Mouse (Mus musculus) neural tube, embryonic 13.5 days (tissue): ENCODE data around the gene Eva1c. TPM values are rescaled to one million over a fixed set of nuclear protein-coding genes. Genes with fewer than 3 reads are reported as not detected.

Experiments used
- ATAC-seq: fragments of 200-750 bp; cut with Nextera tagmentation; 2 replicates; pipeline ENCODE4 v1.8.0; 2017; ENCODE audit warnings: low read depth, mild to moderate bottlenecking, moderate TSS enrichment, moderate library complexity
- H3K27ac ChIP-seq: fragments of 300-500 bp; sonication (generic); replicated peaks from 2 replicates; pipeline ENCODE4 v1.5.1; 2015; ENCODE audit warnings: moderate library complexity, mild to moderate bottlenecking, inconsistent platforms
- H3K27me3 ChIP-seq: fragments of 300-500 bp; sonication (generic); 2 replicates; pipeline ENCODE4 v1.6.1; 2015; ENCODE audit warnings: mild to moderate bottlenecking, inconsistent platforms
- H3K36me3 ChIP-seq: fragments of 300-500 bp; sonication (generic); 2 replicates; pipeline ENCODE4 v1.6.1; 2015; ENCODE audit warnings: mild to moderate bottlenecking, inconsistent platforms
- H3K4me1 ChIP-seq: fragments of 300-500 bp; sonication (generic); replicated peaks from 2 replicates; pipeline ENCODE4 v1.6.1; 2015; ENCODE audit warnings: inconsistent platforms
- H3K4me2 ChIP-seq: fragments of 300-500 bp; sonication (generic); 2 replicates; pipeline ENCODE4 v1.6.1; 2015; ENCODE audit warnings: inconsistent platforms, mild to moderate bottlenecking, moderate library complexity
- H3K4me3 ChIP-seq: fragments of 300-500 bp; sonication (generic); 2 replicates; pipeline ENCODE4 v1.5.1; 2015; ENCODE audit warnings: mild to moderate bottlenecking, inconsistent platforms
- H3K9ac ChIP-seq: fragments of 300-500 bp; sonication (generic); 2 replicates; pipeline ENCODE4 v1.6.1; 2015; ENCODE audit warnings: moderate library complexity, mild to moderate bottlenecking, inconsistent platforms
- H3K9me3 ChIP-seq: fragments of 300-500 bp; sonication (generic); 2 replicates; pipeline ENCODE4 v1.6.1; 2016; ENCODE audit warnings: inconsistent platforms
- WGBS: fragments of 180-500 bp; shearing (Covaris S2); methylation state at CpG from one replicate; pipeline ENCODE4 v1.1.7; 2015; 5-methylcytosine and 5-hydroxymethylcytosine counted together
- polyA plus RNA-seq: library from polyadenylated mRNA; unstranded; fragments of >200 nt; fragmentation: Nextera tagmentation; extraction: Ambion mirVana; gene quantifications from 2 replicates; pipeline ENCODE4 v1.2.1, GENCODE M21; 2015

Gene Eva1c
- polyA plus RNA-seq, 1 experiment from 2014 or later = 2.9 TPM

- 93% methylated on average over 3 of the region's 3 CpGs for WGBS
- Histone ChIP-seq H3K27ac (no peak overlapping the region), H3K27me3 (no peaks in the 10 kb centered on the region), H3K4me3 (no peak overlapping the region), H3K9me3 (no peaks in the 10 kb centered on the region), H3K4me2 (no peak overlapping the region), H3K4me1 (peaks cover 9% of the 10 kb centered on the region), H3K9ac (no peak overlapping the region), H3K36me3 (no peaks in the 10 kb centered on the region)
- no peak for ATAC-seq
These were observed 51.8 kb downstream of the Eva1c start for GRCm38 (mm10) chr16:90878135-90878860.

DNA sequence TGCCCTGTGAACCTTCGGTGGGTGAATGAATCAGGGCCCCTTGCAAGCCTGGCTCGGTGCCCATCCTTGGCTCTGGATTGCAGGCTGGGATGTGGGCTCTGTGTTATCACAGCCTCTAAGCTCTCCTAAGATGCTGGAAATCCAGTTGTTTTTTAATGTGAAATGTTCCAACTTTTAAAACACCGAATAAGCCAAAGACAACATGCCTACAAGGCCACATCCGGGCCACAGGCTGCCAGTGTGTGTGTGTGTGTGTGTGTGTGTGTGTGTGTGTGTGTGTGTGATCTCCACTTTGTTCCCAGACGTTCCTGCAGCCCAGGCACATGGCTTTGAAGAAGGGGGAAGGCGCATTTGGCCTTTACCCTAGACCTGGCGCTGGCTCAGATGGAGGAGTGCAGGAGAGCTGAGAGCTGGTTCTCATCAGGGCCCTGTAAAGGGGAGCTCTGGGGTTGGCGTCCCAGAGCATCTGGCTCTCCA is 56.0 kb downstream of the Eva1c start:
- Histone ChIP-seq H3K27ac (no peak overlapping the region), H3K4me3 (no peak overlapping the region), H3K27me3 (no peaks in the 10 kb centered on the region), H3K4me1 (peaks cover 9% of the 10 kb centered on the region), H3K9me3 (no peaks in the 10 kb centered on the region), H3K36me3 (no peaks in the 10 kb centered on the region), H3K9ac (no peak overlapping the region), H3K4me2 (no peak overlapping the region)
- no peak; the same call in 1 of the 2 replicates for ATAC-seq
- 70% methylated on average over 8 of the region's 8 CpGs for WGBS

GRCm38 (mm10) chr16:90885351-90885750 is 58.8 kb downstream of the Eva1c start:
- ATAC-seq = no peak
- 81% methylated on average over 2 of the region's 2 CpGs for WGBS
- H3K4me1 ChIP-seq = peaks cover 9% of the 10 kb centered on the region
- no peak overlapping the region for H3K27ac ChIP-seq
- no peaks in the 10 kb centered on the region for H3K27me3 ChIP-seq
- no peak overlapping the region for H3K4me2 ChIP-seq
- no peaks in the 10 kb centered on the region for H3K9me3 ChIP-seq
- H3K4me3 ChIP-seq = no peak overlapping the region
- H3K36me3 ChIP-seq = no peaks in the 10 kb centered on the region
- H3K9ac ChIP-seq = no peak overlapping the region

GRCm38 (mm10) chr16:90885781-90886565 is 59.5 kb downstream of the Eva1c start:
- no peak overlapping the region for H3K4me2 ChIP-seq
- 81% methylated on average over 9 of the region's 9 CpGs for WGBS
- peaks cover 9% of the 10 kb centered on the region for H3K4me1 ChIP-seq
- ATAC-seq = no peak
- no peaks in the 10 kb centered on the region for H3K36me3 ChIP-seq
- H3K4me3 ChIP-seq = no peak overlapping the region
- no peak overlapping the region for H3K9ac ChIP-seq
- H3K27me3 ChIP-seq = no peaks in the 10 kb centered on the region
- no peaks in the 10 kb centered on the region for H3K9me3 ChIP-seq
- no peak overlapping the region for H3K27ac ChIP-seq

DNA sequence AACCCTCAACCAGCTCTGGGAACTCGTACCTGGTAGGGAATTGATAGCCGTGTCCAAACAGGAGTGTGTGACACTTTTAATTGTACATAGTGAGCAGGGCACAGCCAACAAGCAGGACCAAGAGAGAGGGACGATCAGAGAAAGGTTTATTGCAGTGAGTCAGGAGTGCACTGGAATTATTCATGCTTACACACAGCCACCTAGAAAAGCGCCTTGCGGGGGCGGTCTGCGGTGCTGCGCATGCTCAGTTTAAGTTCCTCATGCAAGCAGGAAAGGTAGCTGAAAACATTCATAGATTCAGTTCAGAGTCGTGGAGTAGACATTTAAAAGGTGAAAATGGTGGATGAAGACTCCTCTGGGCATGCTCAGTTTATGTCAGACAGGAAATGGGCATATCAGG is 64.2 kb downstream of the Eva1c start:
- no peak for ATAC-seq
- Histone ChIP-seq H3K27me3 (no peaks in the 10 kb centered on the region), H3K9me3 (no peaks in the 10 kb centered on the region), H3K36me3 (no peaks in the 10 kb centered on the region), H3K4me2 (no peak overlapping the region), H3K27ac (no peak overlapping the region), H3K9ac (no peak overlapping the region), H3K4me1 (peaks cover 11% of the 10 kb centered on the region), H3K4me3 (no peak overlapping the region)
- WGBS = 87% methylated on average over 9 of the region's 9 CpGs

DNA sequence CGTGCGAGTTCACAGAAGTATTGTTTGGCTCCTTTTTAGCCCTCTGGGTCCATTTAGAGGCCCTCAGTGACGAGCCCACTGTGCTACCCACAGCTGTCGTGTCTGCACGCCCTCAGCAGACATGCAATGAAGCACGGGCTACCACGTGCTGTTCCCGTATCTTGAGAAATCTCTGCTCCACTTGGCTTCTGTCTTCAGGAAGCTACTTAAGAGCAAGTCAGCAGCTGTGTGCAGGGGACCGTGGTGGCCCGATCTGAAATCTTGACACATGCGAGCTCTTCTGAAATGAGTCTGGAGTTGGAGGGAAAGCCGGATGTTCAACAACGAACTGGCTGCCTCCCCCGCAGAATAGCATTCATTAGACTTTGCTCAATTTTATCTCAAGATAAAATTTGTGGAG is 65.1 kb downstream of the Eva1c start:
- ATAC-seq = no peak
- 65% methylated on average over 14 of the region's 14 CpGs for WGBS
- Histone ChIP-seq H3K4me3 (no peak overlapping the region), H3K27ac (no peak overlapping the region), H3K36me3 (no peaks in the 10 kb centered on the region), H3K4me2 (no peak overlapping the region), H3K9me3 (no peaks in the 10 kb centered on the region), H3K27me3 (no peaks in the 10 kb centered on the region), H3K4me1 (peaks cover 11% of the 10 kb centered on the region), H3K9ac (no peak overlapping the region)

- H3K4me3 ChIP-seq = no peak overlapping the region
- no peaks in the 10 kb centered on the region for H3K36me3 ChIP-seq
- no peak for ATAC-seq
- 63% methylated on average over 8 of the region's 8 CpGs for WGBS
- H3K9ac ChIP-seq = no peak overlapping the region
- peaks cover 11% of the 10 kb centered on the region for H3K4me1 ChIP-seq
- no peak overlapping the region for H3K4me2 ChIP-seq
- no peaks in the 10 kb centered on the region for H3K27me3 ChIP-seq
- no peak overlapping the region for H3K27ac ChIP-seq
- no peaks in the 10 kb centered on the region for H3K9me3 ChIP-seq
These were observed 65.6 kb downstream of the Eva1c start for GRCm38 (mm10) chr16:90892081-90892480.

DNA sequence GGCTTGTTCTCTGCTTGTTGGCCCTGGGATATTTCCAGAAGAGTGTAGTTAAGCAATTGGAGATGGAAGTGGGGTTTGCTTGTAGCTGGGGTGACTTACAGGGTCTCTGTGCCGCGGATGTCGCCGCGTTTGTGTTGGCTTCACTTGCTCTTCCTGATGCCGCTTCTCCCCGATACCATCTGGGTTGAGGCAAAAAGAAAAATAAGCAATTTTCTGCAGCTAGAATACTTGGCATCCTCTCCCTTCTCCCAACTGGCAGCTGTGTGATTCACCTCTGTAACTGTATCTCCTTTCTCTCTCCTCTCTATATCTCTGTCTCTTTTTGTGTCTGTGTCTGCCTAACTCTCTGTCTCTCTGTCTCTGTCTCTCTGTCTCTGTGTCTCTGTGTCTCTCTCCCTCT is 66.5 kb downstream of the Eva1c start:
- H3K27ac ChIP-seq = no peak overlapping the region
- H3K4me1 ChIP-seq = peaks cover 11% of the 10 kb centered on the region
- no peak for ATAC-seq
- H3K27me3 ChIP-seq = no peaks in the 10 kb centered on the region
- H3K36me3 ChIP-seq = no peaks in the 10 kb centered on the region
- no peak overlapping the region for H3K9ac ChIP-seq
- H3K9me3 ChIP-seq = no peaks in the 10 kb centered on the region
- no peak overlapping the region for H3K4me2 ChIP-seq
- WGBS = 83% methylated on average over 7 of the region's 7 CpGs
- H3K4me3 ChIP-seq = no peak overlapping the region

GRCm38 (mm10) chr16:90893792-90894191 is 67.3 kb downstream of the Eva1c start:
- no peak for ATAC-seq
- H3K27me3 ChIP-seq = no peaks in the 10 kb centered on the region
- peaks cover 11% of the 10 kb centered on the region for H3K4me1 ChIP-seq
- 62% methylated on average over 9 of the region's 9 CpGs for WGBS
- H3K27ac ChIP-seq = no peak overlapping the region
- H3K4me2 ChIP-seq = no peak overlapping the region
- no peaks in the 10 kb centered on the region for H3K9me3 ChIP-seq
- H3K9ac ChIP-seq = no peak overlapping the region
- no peak overlapping the region for H3K4me3 ChIP-seq
- H3K36me3 ChIP-seq = no peaks in the 10 kb centered on the region

DNA sequence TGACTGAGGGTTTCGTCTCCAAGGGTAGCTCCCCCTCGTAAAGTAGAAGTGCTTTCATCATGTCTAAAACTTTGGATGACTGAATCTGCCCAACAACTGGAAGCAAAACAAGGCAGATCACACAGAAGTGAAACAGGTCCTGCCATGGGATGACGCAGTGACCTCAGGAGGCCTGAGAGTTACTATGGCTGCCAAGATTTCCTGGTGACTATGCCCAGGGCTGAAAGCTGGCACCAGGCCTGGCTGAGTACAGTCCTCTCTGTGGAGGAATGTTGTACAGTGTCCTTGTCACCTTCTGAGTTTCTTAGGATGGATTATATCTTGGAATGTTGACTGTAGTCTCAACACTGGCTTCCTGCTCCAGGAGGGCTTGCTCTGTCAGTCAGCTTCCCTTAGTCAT is 71.1 kb downstream of the Eva1c start:
- H3K4me3 ChIP-seq = no peak overlapping the region
- WGBS = 92% methylated on average over 3 of the region's 3 CpGs
- H3K4me1 ChIP-seq = 0 out of 2 replicates have a peak, but pooled peaks cover 3% of the 10 kb centered on the region
- no peaks in the 10 kb centered on the region for H3K9me3 ChIP-seq
- no peaks in the 10 kb centered on the region for H3K36me3 ChIP-seq
- no peak overlapping the region for H3K4me2 ChIP-seq
- no peak overlapping the region for H3K27ac ChIP-seq
- no peak for ATAC-seq
- H3K27me3 ChIP-seq = no peaks in the 10 kb centered on the region
- no peak overlapping the region for H3K9ac ChIP-seq

DNA sequence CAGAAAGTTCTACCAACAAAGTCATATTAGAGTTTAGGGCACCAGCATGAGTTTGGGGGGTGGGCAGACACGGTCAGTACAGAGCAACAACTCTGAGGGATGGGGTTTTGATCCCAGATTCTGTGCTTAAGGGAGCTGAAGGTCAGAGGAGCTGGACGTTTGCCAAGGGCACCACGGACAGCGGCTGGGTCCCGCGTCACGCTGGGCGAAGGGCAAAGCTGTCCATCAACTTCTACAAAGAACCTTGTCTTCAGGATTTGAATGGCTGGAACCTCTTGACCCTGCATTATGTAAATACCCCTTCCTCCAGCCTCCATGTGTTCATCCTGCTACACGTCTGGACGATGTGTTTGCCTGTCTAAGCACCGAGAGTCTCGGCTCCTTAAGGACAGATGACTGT is 73.0 kb downstream of the Eva1c start:
- ATAC-seq = no peak
- H3K4me1 ChIP-seq = no peaks in the 10 kb centered on the region
- H3K9ac ChIP-seq = no peak overlapping the region
- H3K9me3 ChIP-seq = no peaks in the 10 kb centered on the region
- H3K4me2 ChIP-seq = no peak overlapping the region
- H3K4me3 ChIP-seq = no peak overlapping the region
- WGBS = 35% methylated on average over 12 of the region's 12 CpGs
- H3K27me3 ChIP-seq = no peaks in the 10 kb centered on the region
- H3K27ac ChIP-seq = no peak overlapping the region
- no peaks in the 10 kb centered on the region for H3K36me3 ChIP-seq

DNA sequence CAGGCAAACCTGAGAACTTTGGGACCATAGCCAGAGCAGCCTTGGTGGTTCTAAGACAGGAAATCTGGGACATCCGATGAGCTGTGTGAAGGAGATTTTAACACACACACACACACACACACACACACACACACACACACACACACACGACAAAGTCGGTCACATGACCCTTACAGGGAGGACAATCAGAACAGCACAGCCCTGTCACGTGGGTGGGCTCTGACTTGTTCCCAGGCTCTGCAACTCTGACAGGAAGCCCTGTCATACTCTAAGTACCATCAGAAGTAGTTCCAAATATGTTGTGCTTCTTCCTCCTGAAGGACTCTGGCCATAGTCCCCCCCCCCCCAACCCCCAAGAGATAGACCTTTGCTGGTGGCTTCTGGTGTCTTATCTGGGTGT is 74.8 kb downstream of the Eva1c start:
- H3K4me2 ChIP-seq = no peak overlapping the region
- H3K27me3 ChIP-seq = no peaks in the 10 kb centered on the region
- no peaks in the 10 kb centered on the region for H3K9me3 ChIP-seq
- H3K4me3 ChIP-seq = no peak overlapping the region
- no peak overlapping the region for H3K27ac ChIP-seq
- ATAC-seq = no peak
- H3K9ac ChIP-seq = no peak overlapping the region
- H3K36me3 ChIP-seq = no peaks in the 10 kb centered on the region
- WGBS = 82% methylated on average over 3 of the region's 4 CpGs
- H3K4me1 ChIP-seq = no peaks in the 10 kb centered on the region
